Mouse (Mus musculus): Measurements from ENCODE around the gene BC051142. TPM values are rescaled to one million over a fixed set of nuclear protein-coding genes. Genes with fewer than 3 reads are reported as not detected.

Gene BC051142
- polyA plus RNA-seq, 1 experiment from 2014 or later = 0.74 TPM

DNA sequence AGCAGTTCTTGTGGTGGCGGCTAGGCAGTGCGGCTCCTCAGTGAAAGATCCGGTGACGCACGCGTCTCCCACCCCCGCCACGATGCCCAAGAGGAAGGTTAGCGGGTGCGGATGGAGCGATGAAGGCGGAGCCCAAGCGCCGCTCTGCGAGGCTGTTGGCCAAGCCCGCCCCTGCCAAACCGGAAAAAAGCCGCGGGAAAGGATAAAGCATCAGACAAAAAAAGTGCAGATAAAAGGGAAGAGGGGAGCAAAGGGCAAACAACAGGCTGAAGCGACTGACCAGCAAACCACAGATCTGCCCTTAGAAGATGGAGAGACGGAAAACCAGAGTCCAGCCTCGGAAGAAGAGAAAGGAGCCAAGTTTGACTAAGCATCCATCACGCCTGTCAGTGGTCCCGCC lies 6.3 kb upstream of the BC051142 start:
- H3K9ac ChIP-seq (replicated peaks; ENCODE audit: low read length) = no peak overlapping the region
- no peaks in the 10 kb centered on the region for H3K4me1 ChIP-seq (ENCODE audit: insufficient read depth, low read length)
- H3K4me2 ChIP-seq (replicated peaks; ENCODE audit: low read depth, low read length) = peak overlapping the region; percentile 58
- H3K9me3 ChIP-seq (ENCODE audit: low read length) = peaks cover 3% of the 10 kb centered on the region; the same call in 1 of the 2 replicates
- 1% methylated on average over 24 of the region's 24 CpGs for WGBS
- H3K4me3 ChIP-seq (ENCODE audit: low read length) = peak overlapping the region; percentile 36
- 0 out of 2 replicates have a peak, but pooled peaks cover 4% of the 10 kb centered on the region for H3K27me3 ChIP-seq (ENCODE audit: insufficient read depth, low read length)
- ATAC-seq (ENCODE audit: low FRiP score, low TSS enrichment) = 0 out of 2 replicates have a peak, but pooled peaks have one; percentile 57
- no peak overlapping the region for H3K27ac ChIP-seq (ENCODE audit: low read length)
- no peaks in the 10 kb centered on the region for H3K36me3 ChIP-seq (ENCODE audit: insufficient read depth, low read length)

DNA sequence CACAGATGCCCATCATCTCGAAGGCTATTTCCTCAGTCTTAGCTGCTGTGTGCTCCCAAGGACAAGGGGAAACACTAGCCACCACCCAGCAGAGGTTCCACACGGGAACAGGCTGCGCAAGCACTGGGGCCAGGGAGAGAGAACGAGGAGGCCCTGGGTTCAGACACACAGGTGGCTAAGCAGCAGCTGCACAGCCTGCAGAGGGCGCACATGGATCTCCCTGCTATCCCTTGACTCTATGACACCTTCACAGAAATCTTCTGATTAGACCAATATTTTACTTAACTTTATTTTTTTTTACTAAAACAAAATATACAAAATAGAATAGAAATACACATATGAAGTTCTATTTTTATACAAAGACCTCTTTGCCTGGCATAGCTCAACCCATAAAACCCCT lies 1.3 kb upstream of the BC051142 start:
- Histone ChIP-seq H3K4me3 (ENCODE audit: low read length) (no peak overlapping the region), H3K36me3 (ENCODE audit: insufficient read depth, low read length) (no peaks in the 10 kb centered on the region), H3K4me2 (replicated peaks; ENCODE audit: low read depth, low read length) (no peak overlapping the region), H3K27me3 (ENCODE audit: insufficient read depth, low read length) (no peaks in the 10 kb centered on the region), H3K4me1 (ENCODE audit: insufficient read depth, low read length) (no peaks in the 10 kb centered on the region), H3K27ac (ENCODE audit: low read length) (no peak overlapping the region), H3K9ac (replicated peaks; ENCODE audit: low read length) (no peak overlapping the region), H3K9me3 (ENCODE audit: low read length) (peaks cover 3% of the 10 kb centered on the region; the same call in 1 of the 2 replicates)
- no peak for ATAC-seq (ENCODE audit: low FRiP score, low TSS enrichment)
- 63% methylated on average over 5 of the region's 5 CpGs for WGBS

DNA sequence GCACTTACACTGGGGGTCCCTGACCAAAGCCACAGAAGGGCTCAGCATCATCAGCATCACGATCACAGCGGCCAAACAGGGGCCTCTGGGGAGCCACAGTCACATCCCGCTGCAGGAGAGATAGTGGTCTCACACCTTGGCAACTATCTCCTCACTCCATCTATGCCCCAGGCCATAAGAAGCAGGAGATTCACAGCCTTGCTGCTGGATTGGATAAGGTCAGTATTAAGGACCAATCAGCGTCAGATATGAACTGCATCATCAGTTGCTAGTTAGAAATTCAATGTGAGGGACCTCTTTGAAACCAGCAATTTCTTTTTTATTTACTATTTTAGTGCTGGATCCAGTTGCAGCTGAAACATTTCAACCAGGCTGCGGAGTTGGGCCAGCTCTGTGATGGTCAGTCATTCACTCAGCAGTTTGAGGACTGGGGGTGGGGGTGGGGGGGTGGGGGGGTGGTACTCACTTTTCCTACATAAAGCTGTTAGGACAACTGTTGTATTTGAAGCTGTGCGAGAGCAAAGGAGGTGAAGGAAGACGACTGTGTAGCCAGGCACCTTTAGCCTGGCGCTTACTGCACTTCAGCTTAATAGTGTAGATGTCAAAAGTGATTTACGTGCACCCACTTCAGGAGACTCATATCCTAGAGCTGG lies 436 bp upstream of the BC051142 start:
- Histone ChIP-seq H3K9ac (replicated peaks; ENCODE audit: low read length) (no peak overlapping the region; the same call in 1 of the 2 replicates), H3K4me3 (ENCODE audit: low read length) (peak overlapping the region; percentile 56), H3K27ac (ENCODE audit: low read length) (peak overlapping the region; percentile 35; the same call in 1 of the 2 replicates), H3K4me2 (replicated peaks; ENCODE audit: low read depth, low read length) (peak overlapping the region; percentile 85), H3K9me3 (ENCODE audit: low read length) (peaks cover 5% of the 10 kb centered on the region; the same call in 1 of the 2 replicates), H3K27me3 (ENCODE audit: insufficient read depth, low read length) (no peaks in the 10 kb centered on the region), H3K36me3 (ENCODE audit: insufficient read depth, low read length) (no peaks in the 10 kb centered on the region), H3K4me1 (ENCODE audit: insufficient read depth, low read length) (no peaks in the 10 kb centered on the region)
- 7% methylated on average over 9 of the region's 9 CpGs for WGBS
- ATAC-seq (ENCODE audit: low FRiP score, low TSS enrichment) = peak; percentile 87

DNA sequence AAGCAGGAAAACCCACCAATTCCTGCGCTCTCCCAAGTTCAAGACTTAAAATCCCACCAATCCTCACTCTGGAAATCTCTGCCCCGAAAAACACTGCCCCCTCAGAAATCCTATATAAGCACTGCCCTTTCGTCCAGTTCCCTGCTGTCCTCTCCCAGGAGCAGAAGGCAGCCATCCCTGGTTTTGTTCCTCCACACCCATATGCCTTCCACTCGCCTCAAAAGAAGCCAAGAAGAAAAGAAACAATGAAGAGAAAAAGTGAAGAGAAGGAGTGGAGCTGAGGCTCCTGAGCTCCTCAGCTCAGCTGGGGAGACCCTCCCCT lies 735 bp downstream of the BC051142 start:
- peak overlapping the region; percentile 85 for H3K4me2 ChIP-seq (replicated peaks; ENCODE audit: low read depth, low read length)
- no peaks in the 10 kb centered on the region for H3K36me3 ChIP-seq (ENCODE audit: insufficient read depth, low read length)
- H3K27me3 ChIP-seq (ENCODE audit: insufficient read depth, low read length) = no peaks in the 10 kb centered on the region
- 0 out of 2 replicates have a peak, but pooled peaks cover 2% of the 10 kb centered on the region for H3K9me3 ChIP-seq (ENCODE audit: low read length)
- no peaks in the 10 kb centered on the region for H3K4me1 ChIP-seq (ENCODE audit: insufficient read depth, low read length)
- peak overlapping the region; percentile 56 for H3K4me3 ChIP-seq (ENCODE audit: low read length)
- no peak overlapping the region for H3K27ac ChIP-seq (ENCODE audit: low read length)
- 44% methylated on average over 4 of the region's 4 CpGs for WGBS
- no peak overlapping the region for H3K9ac ChIP-seq (replicated peaks; ENCODE audit: low read length)
- no peak for ATAC-seq (ENCODE audit: low FRiP score, low TSS enrichment)

DNA sequence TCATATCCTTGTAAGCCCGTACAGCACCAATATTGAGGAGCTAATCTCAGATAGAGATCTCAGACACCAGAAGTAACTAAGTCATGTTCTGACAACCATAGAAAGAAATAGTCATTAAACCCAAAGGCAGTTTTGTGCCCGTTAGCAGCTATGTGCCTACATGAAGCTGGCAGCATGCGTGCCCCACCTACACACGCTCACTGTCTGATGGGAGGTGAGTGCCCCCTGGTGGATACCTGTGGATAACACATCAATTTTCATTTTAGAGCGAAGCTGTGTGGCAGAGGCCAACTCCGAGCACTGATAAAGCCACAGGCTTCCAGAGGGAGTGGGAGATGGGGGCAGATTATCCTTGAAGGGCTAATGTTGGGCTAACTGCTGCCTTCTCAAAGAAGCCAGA lies 12.5 kb downstream of the BC051142 start:
- Histone ChIP-seq H3K4me1 (ENCODE audit: insufficient read depth, low read length) (no peaks in the 10 kb centered on the region), H3K4me2 (replicated peaks; ENCODE audit: low read depth, low read length) (no peak overlapping the region), H3K36me3 (ENCODE audit: insufficient read depth, low read length) (no peaks in the 10 kb centered on the region), H3K27me3 (ENCODE audit: insufficient read depth, low read length) (no peaks in the 10 kb centered on the region), H3K9me3 (ENCODE audit: low read length) (no peaks in the 10 kb centered on the region), H3K4me3 (ENCODE audit: low read length) (no peak overlapping the region), H3K27ac (ENCODE audit: low read length) (no peak overlapping the region), H3K9ac (replicated peaks; ENCODE audit: low read length) (no peak overlapping the region)
- 21% methylated on average over 6 of the region's 6 CpGs for WGBS
- no peak for ATAC-seq (ENCODE audit: low FRiP score, low TSS enrichment)

DNA sequence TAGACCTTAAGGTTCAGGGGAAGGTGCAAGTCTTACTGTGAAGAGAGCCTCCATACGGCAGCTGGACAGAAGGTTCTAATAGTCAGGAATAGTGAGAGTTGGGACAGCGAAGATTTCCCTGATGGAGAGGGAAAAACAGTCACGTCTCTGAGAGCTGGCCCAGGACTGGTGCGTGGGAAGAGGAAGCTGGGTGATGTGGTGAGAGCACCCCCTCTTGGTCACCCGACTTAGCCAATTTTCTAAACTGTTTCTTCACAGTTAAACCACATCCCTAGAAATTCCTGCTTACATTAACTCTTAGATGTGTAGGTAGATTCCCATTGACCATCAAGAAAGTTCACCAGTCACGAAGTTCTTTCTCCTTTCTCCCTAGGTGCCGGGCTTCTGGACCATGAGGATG lies 21.4 kb downstream of the BC051142 start:
- H3K4me2 ChIP-seq (replicated peaks; ENCODE audit: low read depth, low read length) = no peak overlapping the region

DNA sequence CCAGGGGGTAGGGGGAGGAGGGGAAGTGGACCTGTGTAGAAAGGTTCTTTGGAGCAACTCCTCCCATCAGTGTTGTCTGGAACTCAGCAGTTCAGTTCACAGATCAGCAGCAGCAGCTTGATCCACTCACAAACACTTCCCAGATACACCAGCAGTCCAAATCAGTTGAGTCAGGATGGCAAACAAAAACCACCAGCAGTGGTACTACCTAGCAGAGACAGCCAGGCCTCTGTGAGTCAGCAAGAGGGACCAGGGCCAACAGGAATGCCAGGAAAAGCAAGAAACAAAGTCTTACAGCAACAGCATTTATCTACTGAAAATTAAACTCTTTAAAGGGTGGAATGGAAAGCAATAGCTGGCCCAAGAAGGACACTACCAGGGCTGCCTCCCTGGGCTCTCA lies 29.0 kb downstream of the BC051142 start:
- H3K27ac ChIP-seq (ENCODE audit: low read length) = no peak overlapping the region
- no peaks in the 10 kb centered on the region for H3K27me3 ChIP-seq (ENCODE audit: insufficient read depth, low read length)
- H3K36me3 ChIP-seq (ENCODE audit: insufficient read depth, low read length) = no peaks in the 10 kb centered on the region
- no peak overlapping the region for H3K9ac ChIP-seq (replicated peaks; ENCODE audit: low read length)
- no peak for ATAC-seq (ENCODE audit: low FRiP score, low TSS enrichment)
- no peak overlapping the region for H3K4me2 ChIP-seq (replicated peaks; ENCODE audit: low read depth, low read length)
- H3K4me1 ChIP-seq (ENCODE audit: insufficient read depth, low read length) = no peaks in the 10 kb centered on the region
- H3K9me3 ChIP-seq (ENCODE audit: low read length) = no peaks in the 10 kb centered on the region
- H3K4me3 ChIP-seq (ENCODE audit: low read length) = no peak overlapping the region

More for the DNA sequence above, 21.4 kb downstream of the BC051142 start:
- no peaks in the 10 kb centered on the region for H3K36me3 ChIP-seq (ENCODE audit: insufficient read depth, low read length)
- H3K9ac ChIP-seq (replicated peaks; ENCODE audit: low read length) = no peak overlapping the region
- H3K27me3 ChIP-seq (ENCODE audit: insufficient read depth, low read length) = no peaks in the 10 kb centered on the region
- no peak overlapping the region for H3K27ac ChIP-seq (ENCODE audit: low read length)
- ATAC-seq (ENCODE audit: low FRiP score, low TSS enrichment) = no peak
- no peak overlapping the region for H3K4me3 ChIP-seq (ENCODE audit: low read length)
- H3K9me3 ChIP-seq (ENCODE audit: low read length) = no peaks in the 10 kb centered on the region
- H3K4me1 ChIP-seq (ENCODE audit: insufficient read depth, low read length) = no peaks in the 10 kb centered on the region
- whole genome bisulfite sequencing = 69% methylated on average over 7 of the region's 7 CpGs

DNA sequence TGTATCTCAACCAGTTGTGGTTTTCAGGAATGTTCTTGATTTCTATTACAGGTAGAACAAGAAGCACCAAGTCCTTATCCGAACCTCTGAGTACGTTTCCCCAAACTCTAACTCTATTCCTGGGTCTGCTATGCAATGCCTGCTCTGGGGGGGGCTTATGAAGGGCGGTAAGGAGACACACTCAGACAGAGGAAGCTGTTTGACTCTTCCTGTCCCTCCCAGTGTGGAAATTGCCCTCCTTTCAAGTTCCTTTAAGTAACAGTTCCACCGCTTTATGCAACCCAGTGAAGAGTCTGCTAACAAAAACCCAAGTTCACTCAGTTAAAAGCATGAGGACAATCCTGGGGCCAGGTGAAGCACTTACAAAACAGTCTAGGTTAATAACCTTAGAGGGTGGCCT lies 38.5 kb downstream of the BC051142 start:
- Histone ChIP-seq H3K36me3 (ENCODE audit: insufficient read depth, low read length) (no peaks in the 10 kb centered on the region), H3K4me2 (replicated peaks; ENCODE audit: low read depth, low read length) (no peak overlapping the region), H3K9ac (replicated peaks; ENCODE audit: low read length) (no peak overlapping the region), H3K9me3 (ENCODE audit: low read length) (0 out of 2 replicates have a peak, but pooled peaks cover 3% of the 10 kb centered on the region), H3K27me3 (ENCODE audit: insufficient read depth, low read length) (no peaks in the 10 kb centered on the region), H3K4me3 (ENCODE audit: low read length) (no peak overlapping the region), H3K4me1 (ENCODE audit: insufficient read depth, low read length) (no peaks in the 10 kb centered on the region), H3K27ac (ENCODE audit: low read length) (no peak overlapping the region)
- no peak for ATAC-seq (ENCODE audit: low FRiP score, low TSS enrichment)
- 59% methylated on average over 4 of the region's 4 CpGs for WGBS

DNA sequence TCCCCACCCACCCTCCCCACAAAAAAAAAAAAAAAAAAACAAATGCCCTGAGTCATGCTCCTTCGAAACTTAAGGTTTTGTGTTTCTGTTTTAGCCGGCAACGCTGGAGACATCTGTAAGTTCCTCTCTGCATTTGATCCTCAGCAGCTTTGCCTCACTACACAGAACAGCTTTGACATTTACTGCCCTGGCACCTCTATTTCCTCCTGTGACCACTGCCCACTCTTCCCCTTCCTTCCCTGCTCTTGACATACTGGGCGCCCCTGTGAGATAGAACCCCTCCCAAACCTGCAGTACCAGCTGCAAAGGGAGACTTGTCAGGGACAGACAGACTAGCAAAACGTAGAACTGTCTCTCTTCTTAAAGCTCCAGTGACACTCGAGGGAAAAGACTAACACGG lies 39.0 kb downstream of the BC051142 start:
- H3K36me3 ChIP-seq (ENCODE audit: insufficient read depth, low read length) = no peaks in the 10 kb centered on the region
- no peak for ATAC-seq (ENCODE audit: low FRiP score, low TSS enrichment)
- H3K4me3 ChIP-seq (ENCODE audit: low read length) = no peak overlapping the region
- H3K4me2 ChIP-seq (replicated peaks; ENCODE audit: low read depth, low read length) = no peak overlapping the region
- H3K4me1 ChIP-seq (ENCODE audit: insufficient read depth, low read length) = no peaks in the 10 kb centered on the region
- no peak overlapping the region for H3K9ac ChIP-seq (replicated peaks; ENCODE audit: low read length)
- WGBS = 30% methylated on average over 7 of the region's 7 CpGs
- H3K9me3 ChIP-seq (ENCODE audit: low read length) = 0 out of 2 replicates have a peak, but pooled peaks cover 3% of the 10 kb centered on the region
- H3K27me3 ChIP-seq (ENCODE audit: insufficient read depth, low read length) = no peaks in the 10 kb centered on the region
- H3K27ac ChIP-seq (ENCODE audit: low read length) = no peak overlapping the region

DNA sequence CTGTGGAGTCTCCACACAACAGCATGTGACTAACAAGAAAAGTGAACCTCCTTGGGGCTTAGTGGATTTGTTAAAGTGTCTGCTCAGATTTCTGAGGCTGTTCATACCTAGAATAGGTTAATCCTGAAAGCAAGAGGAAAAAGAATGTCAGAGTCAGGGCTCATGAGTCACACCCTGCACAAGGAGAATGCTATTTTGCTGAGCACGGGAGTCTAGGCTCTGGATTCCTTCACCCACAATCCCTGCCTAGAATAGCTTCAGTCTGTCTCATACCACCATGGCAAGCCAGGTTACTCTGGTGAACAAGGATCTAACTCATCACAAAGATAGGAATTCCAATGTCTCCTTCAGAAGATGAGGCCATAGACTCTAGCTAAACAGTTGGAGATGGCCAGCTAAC lies 40.0 kb downstream of the BC051142 start:
- no peak overlapping the region for H3K4me3 ChIP-seq (ENCODE audit: low read length)
- H3K4me1 ChIP-seq (ENCODE audit: insufficient read depth, low read length) = no peaks in the 10 kb centered on the region
- H3K9ac ChIP-seq (replicated peaks; ENCODE audit: low read length) = 0 out of 2 replicates have a peak overlapping the region, but pooled peaks have one; percentile 27
- no peak for ATAC-seq (ENCODE audit: low FRiP score, low TSS enrichment)
- 40% methylated on average over 1 of the region's 1 CpGs for WGBS
- H3K27me3 ChIP-seq (ENCODE audit: insufficient read depth, low read length) = no peaks in the 10 kb centered on the region
- 0 out of 2 replicates have a peak, but pooled peaks cover 3% of the 10 kb centered on the region for H3K9me3 ChIP-seq (ENCODE audit: low read length)
- no peak overlapping the region for H3K4me2 ChIP-seq (replicated peaks; ENCODE audit: low read depth, low read length)
- H3K27ac ChIP-seq (ENCODE audit: low read length) = no peak overlapping the region
- no peaks in the 10 kb centered on the region for H3K36me3 ChIP-seq (ENCODE audit: insufficient read depth, low read length)

Measured in kidney, embryonic 16.5 days (tissue).